Mouse (Mus musculus) stomach, embryonic 15.5 days (tissue): ENCODE data around the gene Adamts9. TPM values are rescaled to one million over a fixed set of nuclear protein-coding genes. Genes with fewer than 3 reads are reported as not detected.

Experiments used
- ATAC-seq: fragments of 200-750 bp; cut with Nextera tagmentation; 2 replicates; pipeline ENCODE4 v1.8.0; 2017; ENCODE audit warnings: low read depth, moderate number of reproducible peaks, moderate TSS enrichment; ENCODE audit not compliant: insufficient read depth, low FRiP score
- H3K27ac ChIP-seq: fragments of 300-500 bp; sonication (generic); 2 replicates; pipeline ENCODE4 v1.5.1; 2015; ENCODE audit warnings: mild to moderate bottlenecking, inconsistent platforms
- H3K27me3 ChIP-seq: fragments of 300-500 bp; sonication (generic); replicated peaks from 2 replicates; pipeline ENCODE4 v1.6.1; 2015; ENCODE audit warnings: inconsistent platforms
- H3K36me3 ChIP-seq: fragments of 300-500 bp; sonication (generic); 2 replicates; pipeline ENCODE4 v1.6.1; 2015; ENCODE audit warnings: inconsistent platforms
- H3K4me1 ChIP-seq: fragments of 300-500 bp; sonication (generic); 2 replicates; pipeline ENCODE4 v1.6.1; 2015; ENCODE audit warnings: inconsistent platforms
- H3K4me2 ChIP-seq: fragments of 300-500 bp; sonication (generic); 2 replicates; pipeline ENCODE4 v1.6.1; 2015; ENCODE audit warnings: mild to moderate bottlenecking, inconsistent platforms
- H3K4me3 ChIP-seq: fragments of 300-500 bp; sonication (generic); replicated peaks from 2 replicates; pipeline ENCODE4 v1.5.1; 2015; ENCODE audit warnings: inconsistent platforms
- H3K9ac ChIP-seq: fragments of 300-500 bp; sonication (generic); 2 replicates; pipeline ENCODE4 v1.6.1; 2015; ENCODE audit warnings: inconsistent platforms
- H3K9me3 ChIP-seq: fragments of 300-500 bp; sonication (generic); 2 replicates; pipeline ENCODE4 v1.6.1; 2016; ENCODE audit warnings: inconsistent platforms
- WGBS: fragments of 180-500 bp; shearing (Covaris S2); methylation state at CpG from one replicate; pipeline ENCODE4 v1.1.7; 2015; 5-methylcytosine and 5-hydroxymethylcytosine counted together
- polyA plus RNA-seq: library from polyadenylated mRNA; unstranded; fragments of >200 nt; fragmentation: Nextera tagmentation; extraction: Ambion mirVana; gene quantifications from 2 replicates; pipeline ENCODE4 v1.2.1, GENCODE M21; 2015

Gene Adamts9
- polyA plus RNA-seq, 1 experiment from 2014 or later, result 30.6 TPM

DNA sequence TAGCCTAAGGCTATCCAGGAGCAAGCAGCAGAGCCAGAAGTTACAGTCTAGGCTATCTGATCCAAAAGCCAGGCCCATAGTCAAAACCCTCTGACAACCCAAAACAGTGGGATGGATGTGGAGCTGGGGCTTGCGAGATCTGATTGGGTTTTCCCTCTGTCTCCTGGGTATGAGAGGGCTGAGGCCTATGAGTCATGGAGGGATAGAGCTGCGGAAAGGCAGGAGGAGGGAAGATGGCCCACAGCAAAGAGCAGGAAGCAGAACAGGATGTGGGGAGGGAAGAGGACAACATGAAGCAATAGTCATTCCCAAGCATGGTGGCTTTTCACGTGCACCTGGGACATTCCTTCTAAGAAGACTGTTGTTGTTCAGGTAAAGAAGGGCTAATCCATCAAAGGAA, 32.7 kb downstream of the Adamts9 start:
- H3K27me3 ChIP-seq, result no peaks in the 10 kb centered on the region
- H3K4me1 ChIP-seq, result no peaks in the 10 kb centered on the region; the same call in 1 of the 2 replicates
- no peaks in the 10 kb centered on the region for H3K9me3 ChIP-seq
- no peak overlapping the region for H3K27ac ChIP-seq
- WGBS, result 83% methylated on average over 3 of the region's 3 CpGs
- H3K4me3 ChIP-seq, result no peak overlapping the region
- H3K9ac ChIP-seq, result no peak overlapping the region
- ATAC-seq, result no peak
- H3K36me3 ChIP-seq, result peaks cover 3% of the 10 kb centered on the region
- H3K4me2 ChIP-seq, result no peak overlapping the region

DNA sequence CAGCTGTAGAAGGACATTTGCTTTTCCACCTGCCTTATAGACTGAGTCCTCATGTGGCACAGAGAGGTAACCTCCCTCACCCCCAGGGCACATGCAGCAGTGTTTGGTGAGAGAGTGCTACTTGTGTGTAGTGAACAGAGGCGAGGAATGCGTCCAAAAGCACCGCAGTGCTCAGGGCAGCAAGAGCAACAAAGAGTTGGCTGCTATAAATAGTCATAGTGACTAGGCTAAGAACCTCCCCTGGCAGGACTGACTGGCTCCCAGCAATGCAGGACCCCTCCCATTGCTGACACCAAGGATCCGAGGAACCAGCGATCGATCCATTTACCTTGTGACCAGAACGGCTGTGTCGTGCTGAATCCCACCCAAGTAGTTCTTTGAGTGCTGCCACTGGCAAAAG, 33.9 kb downstream of the Adamts9 start:
- Histone ChIP-seq H3K4me1 (no peaks in the 10 kb centered on the region; the same call in 1 of the 2 replicates), H3K4me3 (no peak overlapping the region), H3K36me3 (peaks cover 3% of the 10 kb centered on the region), H3K9ac (no peak overlapping the region), H3K27ac (no peak overlapping the region), H3K9me3 (no peaks in the 10 kb centered on the region), H3K27me3 (no peaks in the 10 kb centered on the region), H3K4me2 (no peak overlapping the region)
- ATAC-seq, result no peak
- 66% methylated on average over 8 of the region's 8 CpGs for WGBS

DNA sequence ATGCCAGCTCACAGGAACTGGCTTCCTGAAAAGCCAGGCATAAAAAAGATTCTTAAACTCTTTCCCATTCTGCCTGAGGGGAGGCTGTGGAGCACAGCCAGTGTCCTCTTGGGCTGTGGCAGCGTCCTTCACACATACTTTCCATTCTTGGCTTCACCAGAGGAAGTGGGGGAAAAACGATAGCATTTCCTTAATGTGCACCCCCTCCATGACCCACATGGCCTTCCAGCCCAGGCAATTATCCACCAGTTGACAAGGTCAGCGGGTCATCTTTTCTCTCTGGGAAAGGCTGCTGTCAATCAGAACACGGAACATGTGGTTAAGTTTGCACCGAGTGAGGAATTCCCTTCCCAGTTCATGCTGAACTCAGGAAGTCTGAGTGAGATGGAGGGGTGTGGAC, 37.4 kb downstream of the Adamts9 start:
- Histone ChIP-seq H3K4me1 (no peaks in the 10 kb centered on the region; the same call in 1 of the 2 replicates), H3K36me3 (peaks cover 9% of the 10 kb centered on the region; the same call in 1 of the 2 replicates), H3K9me3 (no peaks in the 10 kb centered on the region), H3K4me3 (no peak overlapping the region), H3K9ac (no peak overlapping the region), H3K27ac (no peak overlapping the region), H3K27me3 (no peaks in the 10 kb centered on the region), H3K4me2 (no peak overlapping the region)
- ATAC-seq, result no peak
- 24% methylated on average over 5 of the region's 5 CpGs for WGBS

DNA sequence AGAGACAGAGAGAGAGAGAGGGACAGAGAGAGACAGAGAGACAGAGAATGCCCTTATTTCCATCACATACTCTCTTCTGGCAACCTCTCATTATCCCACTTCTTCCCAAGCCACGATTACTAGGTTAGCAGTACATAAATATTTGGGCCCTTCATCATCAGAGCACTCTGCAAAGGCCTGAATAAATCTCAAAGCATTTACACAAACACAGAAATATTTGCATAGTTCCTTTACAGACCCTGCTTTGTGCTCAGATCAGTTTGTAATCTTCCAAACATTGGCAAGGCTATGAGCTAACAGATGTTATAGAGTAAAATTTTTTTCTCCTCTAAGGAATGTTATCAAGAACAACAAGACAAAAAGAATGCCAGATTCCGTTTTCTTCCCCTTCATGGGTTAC, 38.8 kb downstream of the Adamts9 start:
- Histone ChIP-seq H3K9ac (no peak overlapping the region), H3K4me3 (no peak overlapping the region), H3K36me3 (peaks cover 9% of the 10 kb centered on the region; the same call in 1 of the 2 replicates), H3K27ac (no peak overlapping the region), H3K9me3 (no peaks in the 10 kb centered on the region), H3K4me1 (no peaks in the 10 kb centered on the region; the same call in 1 of the 2 replicates), H3K4me2 (no peak overlapping the region), H3K27me3 (no peaks in the 10 kb centered on the region)
- ATAC-seq, result no peak
- 27% methylated on average over 2 of the region's 2 CpGs for WGBS

DNA sequence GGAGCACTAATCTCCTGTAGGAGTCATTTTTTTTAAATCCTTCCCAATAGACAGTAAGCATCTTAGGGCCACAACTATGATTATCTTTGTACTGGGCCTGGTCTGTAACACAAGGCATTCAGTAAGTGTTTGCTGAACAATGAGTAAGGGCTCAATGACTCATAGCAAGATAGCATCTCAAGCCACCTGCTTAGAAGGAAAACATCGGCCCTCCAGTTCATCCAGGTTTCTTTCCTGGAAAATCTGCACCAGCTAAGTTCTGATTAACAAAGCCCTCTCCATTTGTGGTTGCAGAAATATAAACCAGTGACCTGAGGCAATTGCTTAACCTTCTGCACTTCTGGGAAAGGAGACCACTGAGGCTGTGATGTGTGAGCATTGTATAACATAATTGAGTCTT, 39.3 kb downstream of the Adamts9 start:
- Histone ChIP-seq H3K9me3 (no peaks in the 10 kb centered on the region), H3K9ac (no peak overlapping the region), H3K4me3 (no peak overlapping the region), H3K36me3 (peaks cover 9% of the 10 kb centered on the region; the same call in 1 of the 2 replicates), H3K4me2 (no peak overlapping the region), H3K27me3 (no peaks in the 10 kb centered on the region), H3K27ac (no peak overlapping the region; the same call in 1 of the 2 replicates), H3K4me1 (no peaks in the 10 kb centered on the region)
- peak; percentile 53; the same call in 1 of the 2 replicates for ATAC-seq
- 72% methylated on average over 1 of the region's 1 CpGs for WGBS

DNA sequence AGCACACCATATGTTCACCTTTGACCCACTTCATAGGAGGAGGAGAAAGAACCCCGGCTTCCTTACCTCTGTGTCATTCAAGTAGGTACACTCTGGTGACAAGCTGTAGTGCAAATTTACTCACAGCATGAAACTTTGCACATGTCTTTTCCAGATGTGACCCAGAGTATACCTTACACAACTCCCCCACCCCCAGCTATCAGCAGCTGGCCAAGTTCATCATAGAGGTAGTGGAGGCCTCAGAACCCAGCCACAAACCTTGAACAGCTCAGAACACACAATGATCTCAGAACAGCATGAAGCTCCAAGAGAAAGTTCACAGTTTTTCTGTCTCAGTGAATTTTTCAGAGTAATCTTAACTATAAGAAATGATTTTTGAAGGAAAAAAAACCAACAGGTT, 51.8 kb downstream of the Adamts9 start:
- no peaks in the 10 kb centered on the region for H3K27me3 ChIP-seq
- no peak overlapping the region for H3K9ac ChIP-seq
- peaks cover 22% of the 10 kb centered on the region; the same call in 1 of the 2 replicates for H3K36me3 ChIP-seq
- ATAC-seq, result no peak
- 47% methylated on average over 1 of the region's 1 CpGs for WGBS
- no peak overlapping the region for H3K4me3 ChIP-seq
- no peaks in the 10 kb centered on the region for H3K9me3 ChIP-seq
- H3K4me2 ChIP-seq, result no peak overlapping the region
- H3K27ac ChIP-seq, result no peak overlapping the region
- H3K4me1 ChIP-seq, result no peaks in the 10 kb centered on the region

DNA sequence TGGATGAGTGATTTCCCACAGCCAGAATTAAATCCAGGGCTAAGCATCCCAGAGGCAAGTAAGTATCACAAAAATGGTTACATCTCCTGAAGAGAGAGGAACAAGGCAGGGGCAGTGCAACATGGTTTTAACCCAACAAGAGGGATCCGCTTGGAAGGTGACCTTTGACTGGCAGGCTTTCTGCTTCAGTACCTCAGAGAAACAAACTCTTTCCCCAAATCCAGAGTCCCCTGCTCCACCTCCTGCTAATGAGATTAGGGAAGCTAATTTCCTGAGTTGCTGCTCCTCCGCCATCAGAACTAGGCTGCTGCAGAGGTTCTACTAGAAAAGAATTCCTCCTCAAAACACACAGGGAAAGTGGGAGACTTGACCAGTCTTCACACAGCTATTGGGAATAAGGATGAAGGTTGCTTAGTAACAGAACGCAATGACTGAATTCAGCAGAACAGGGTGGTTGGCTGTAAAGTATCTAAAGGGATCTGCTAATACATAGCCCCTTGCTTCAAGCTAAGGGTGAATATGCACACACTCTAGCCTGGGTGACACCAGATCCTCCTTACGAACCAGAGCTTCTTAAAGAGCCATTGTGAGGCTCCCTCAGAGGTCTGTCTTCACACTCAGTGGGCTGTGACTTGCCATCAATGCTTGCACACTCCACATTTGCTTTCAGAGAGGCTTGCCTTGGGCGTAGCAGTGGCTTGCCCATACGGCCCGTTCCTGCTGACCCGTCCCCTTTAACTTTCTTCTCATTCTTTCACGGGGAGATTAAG, 60.0 kb downstream of the Adamts9 start:
- Histone ChIP-seq H3K4me2 (no peak overlapping the region), H3K27ac (no peak overlapping the region), H3K9ac (no peak overlapping the region), H3K27me3 (no peaks in the 10 kb centered on the region), H3K4me3 (no peak overlapping the region), H3K4me1 (no peaks in the 10 kb centered on the region), H3K36me3 (peaks cover 25% of the 10 kb centered on the region), H3K9me3 (no peaks in the 10 kb centered on the region)
- no peak for ATAC-seq
- WGBS, result 71% methylated on average over 9 of the region's 9 CpGs

DNA sequence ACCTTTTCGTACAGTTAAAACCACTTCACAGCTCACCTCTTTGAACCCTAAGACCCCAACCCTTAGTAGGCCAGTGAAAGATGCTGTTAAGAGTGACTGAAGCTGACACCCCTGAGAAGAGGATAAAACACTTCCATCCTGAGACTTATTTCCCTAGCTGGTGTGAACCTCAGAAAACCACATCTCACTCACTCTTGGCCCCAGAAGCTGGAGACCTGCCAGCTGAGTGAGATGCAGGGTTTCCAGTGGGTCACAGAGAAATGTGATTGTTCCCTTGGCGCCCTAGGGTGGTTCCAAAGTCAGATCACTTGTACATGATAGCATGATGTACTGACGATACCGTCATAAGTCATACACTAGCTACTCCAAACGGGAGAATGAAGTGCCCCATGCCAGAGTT, 60.8 kb downstream of the Adamts9 start:
- no peak overlapping the region for H3K4me3 ChIP-seq
- no peak overlapping the region for H3K27ac ChIP-seq
- H3K36me3 ChIP-seq, result peaks cover 21% of the 10 kb centered on the region
- H3K4me2 ChIP-seq, result no peak overlapping the region
- no peaks in the 10 kb centered on the region for H3K9me3 ChIP-seq
- H3K27me3 ChIP-seq, result no peaks in the 10 kb centered on the region
- no peaks in the 10 kb centered on the region for H3K4me1 ChIP-seq
- H3K9ac ChIP-seq, result no peak overlapping the region
- WGBS, result 71% methylated on average over 5 of the region's 5 CpGs
- ATAC-seq, result no peak

DNA sequence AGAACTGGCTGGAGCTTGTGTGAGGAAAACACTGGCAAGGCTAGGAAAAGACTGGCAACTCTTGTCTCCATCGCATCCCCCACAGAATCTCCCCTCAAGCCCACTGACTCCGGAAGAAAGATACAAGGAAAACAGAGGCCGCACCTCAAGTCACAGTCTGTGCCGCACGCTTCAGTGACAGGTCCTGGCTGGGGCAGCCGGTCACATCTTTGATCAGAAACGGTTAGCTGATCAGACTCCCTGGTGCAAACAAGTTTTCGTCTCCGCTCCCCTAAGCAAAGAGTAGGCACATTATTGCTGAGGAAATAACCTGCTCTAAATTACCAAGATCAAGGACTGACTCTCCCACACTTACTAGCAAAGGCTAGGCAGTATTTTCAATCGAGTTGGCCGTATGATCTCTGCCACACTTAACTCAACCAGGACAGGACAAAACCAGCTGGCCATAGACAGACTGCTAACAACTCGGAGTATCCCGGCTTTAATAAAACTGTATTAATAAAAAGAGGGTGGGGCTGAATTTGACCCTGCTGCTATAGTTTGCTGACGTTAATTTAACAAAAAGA, 63.5 kb downstream of the Adamts9 start:
- Histone ChIP-seq H3K27me3 (no peaks in the 10 kb centered on the region), H3K36me3 (peaks cover 25% of the 10 kb centered on the region), H3K9ac (no peak overlapping the region), H3K4me2 (no peak overlapping the region), H3K9me3 (no peaks in the 10 kb centered on the region), H3K27ac (no peak overlapping the region), H3K4me3 (no peak overlapping the region), H3K4me1 (no peaks in the 10 kb centered on the region)
- WGBS, result 84% methylated on average over 14 of the region's 14 CpGs
- ATAC-seq, result no peak

DNA sequence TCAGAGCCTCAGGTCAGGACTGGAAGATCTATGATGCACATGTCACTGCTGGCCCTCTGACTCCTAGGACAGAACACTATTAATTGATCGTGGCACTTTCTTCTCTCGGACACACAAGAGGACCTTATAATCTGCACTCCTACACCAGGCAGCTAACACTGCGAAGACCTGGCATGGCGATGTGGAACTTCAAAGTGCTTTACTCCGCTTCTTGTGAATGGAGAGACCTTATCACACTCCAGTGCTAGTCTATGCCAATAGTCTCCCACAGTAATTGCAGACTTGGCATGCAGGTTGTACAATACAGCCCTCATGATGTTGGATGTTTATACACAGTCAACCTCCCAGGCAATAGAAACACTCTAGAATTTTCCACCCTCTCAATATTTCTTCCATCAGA, 64.5 kb downstream of the Adamts9 start:
- no peaks in the 10 kb centered on the region for H3K9me3 ChIP-seq
- no peak overlapping the region for H3K9ac ChIP-seq
- no peaks in the 10 kb centered on the region for H3K4me1 ChIP-seq
- no peaks in the 10 kb centered on the region for H3K27me3 ChIP-seq
- H3K36me3 ChIP-seq, result peaks cover 25% of the 10 kb centered on the region
- H3K4me2 ChIP-seq, result no peak overlapping the region
- no peak for ATAC-seq
- no peak overlapping the region for H3K4me3 ChIP-seq
- H3K27ac ChIP-seq, result no peak overlapping the region
- 87% methylated on average over 5 of the region's 5 CpGs for WGBS

DNA sequence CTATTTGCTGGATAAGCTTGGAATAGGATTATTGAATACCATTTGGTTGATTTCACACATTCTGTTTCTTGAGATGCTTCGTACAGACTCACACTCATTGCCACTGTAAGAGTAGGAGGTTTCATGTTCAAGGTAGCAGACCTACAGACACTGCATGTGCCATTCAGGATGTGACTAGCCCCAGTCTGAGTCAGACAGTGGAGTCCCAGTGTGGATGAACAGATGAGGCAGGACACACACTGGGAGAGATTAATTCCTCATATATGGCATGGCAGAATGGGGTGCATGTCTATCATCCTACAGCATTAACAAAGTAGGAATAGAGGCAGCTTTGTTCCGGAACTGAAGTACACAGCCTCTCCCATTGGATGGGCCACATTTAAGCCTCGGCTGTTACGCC, 66.1 kb downstream of the Adamts9 start:
- Histone ChIP-seq H3K4me1 (no peaks in the 10 kb centered on the region), H3K4me2 (no peak overlapping the region), H3K27me3 (no peaks in the 10 kb centered on the region), H3K27ac (no peak overlapping the region), H3K9me3 (no peaks in the 10 kb centered on the region), H3K4me3 (no peak overlapping the region), H3K9ac (no peak overlapping the region), H3K36me3 (peaks cover 24% of the 10 kb centered on the region)
- ATAC-seq, result no peak
- 95% methylated on average over 4 of the region's 4 CpGs for WGBS

DNA sequence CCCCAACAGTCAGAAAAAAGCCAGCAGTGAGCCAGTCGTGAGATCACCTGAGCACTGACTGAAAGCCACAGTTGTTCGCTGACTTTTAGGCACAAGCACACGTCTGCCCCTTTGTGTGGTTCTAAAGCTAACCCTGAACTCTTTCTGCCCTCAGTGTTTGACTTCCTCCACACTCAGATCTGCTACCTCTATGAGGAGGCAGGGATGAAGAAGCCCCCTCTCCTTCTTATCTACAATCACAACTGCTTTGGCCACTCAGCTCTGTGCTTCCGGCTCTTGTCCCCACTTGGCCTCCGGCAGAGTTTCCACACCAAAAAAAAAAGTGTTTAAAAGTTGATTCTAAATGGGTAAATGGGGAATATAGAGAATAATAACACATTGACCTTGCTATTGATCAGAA, 67.2 kb downstream of the Adamts9 start:
- Histone ChIP-seq H3K4me3 (no peak overlapping the region), H3K27ac (no peak overlapping the region), H3K36me3 (peaks cover 20% of the 10 kb centered on the region), H3K9ac (no peak overlapping the region), H3K4me1 (no peaks in the 10 kb centered on the region), H3K27me3 (no peaks in the 10 kb centered on the region), H3K9me3 (no peaks in the 10 kb centered on the region), H3K4me2 (no peak overlapping the region)
- no peak for ATAC-seq
- WGBS, result 50% methylated on average over 5 of the region's 5 CpGs
